Mouse (Mus musculus) liver, embryonic 14.5 days (tissue): ENCODE results near the gene BC035044.
A peak's percentile ranks its signal among the peaks of the same experiment; 100 is the strongest.
"Not testable (repeated sequence)": the region's sequence is repeated elsewhere in the genome, so short reads cannot be mapped to it uniquely, and the experiment has no call there.

Source experiments
- CTCF ChIP-seq: IDR thresholded peaks from 2 replicates; pipeline ENCODE4 v1.5.1; 2016; ENCODE audit warnings: antibody characterized with exemption, low read depth, control low read depth
- EP300 ChIP-seq: IDR thresholded peaks from 2 replicates; pipeline ENCODE4 v1.6.1; 2016; ENCODE audit warnings: antibody characterized with exemption, low read depth

DNA sequence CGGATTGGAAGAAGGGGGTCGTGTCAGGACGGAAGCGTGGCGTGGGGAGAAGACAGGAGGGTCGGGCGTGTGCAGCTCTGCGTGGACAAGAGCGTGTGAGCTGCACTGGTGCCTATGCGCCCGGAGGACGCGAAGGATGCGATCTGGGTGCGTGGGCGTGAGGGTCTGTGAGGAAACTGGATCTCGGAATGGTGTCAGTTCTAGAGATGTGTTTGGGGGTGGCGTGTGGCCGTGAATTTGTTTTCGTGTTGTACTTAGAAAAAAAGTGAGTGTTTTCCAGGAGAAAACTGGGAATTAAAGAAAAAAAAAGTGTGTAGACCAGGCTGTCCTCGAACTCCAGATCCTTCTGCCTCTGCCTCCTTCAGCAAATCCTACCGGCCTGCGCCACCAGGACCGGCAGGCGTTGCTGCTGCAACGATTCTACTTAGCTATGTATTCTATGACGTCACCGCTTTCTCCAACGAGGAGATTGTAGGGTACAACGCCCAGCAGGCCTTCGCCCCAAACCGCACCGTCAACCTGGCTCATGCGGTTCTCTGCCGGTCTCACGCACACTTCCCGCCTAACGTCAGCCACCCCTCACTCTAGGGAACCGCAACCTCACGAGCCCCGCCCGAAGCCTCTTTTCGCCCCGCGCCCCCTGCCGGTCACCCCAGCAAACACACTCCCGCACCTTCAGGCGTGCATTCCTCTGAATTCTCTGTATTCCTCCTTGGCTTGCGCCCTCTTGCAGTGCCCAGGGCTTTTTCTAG lies 91.6 kb downstream of the BC035044 start:
- TF ChIP-seq EP300: not testable (repeated sequence)
- TF ChIP-seq CTCF: peak; percentile 92
